Mouse (Mus musculus): ENCODE measurements around the gene Neu3.
A peak's percentile ranks its signal among the peaks of the same experiment; 100 is the strongest.
"Not testable (repeated sequence)": the region's sequence is repeated elsewhere in the genome, so short reads cannot be mapped to it uniquely, and the experiment has no call there.

Gene Neu3

DNA sequence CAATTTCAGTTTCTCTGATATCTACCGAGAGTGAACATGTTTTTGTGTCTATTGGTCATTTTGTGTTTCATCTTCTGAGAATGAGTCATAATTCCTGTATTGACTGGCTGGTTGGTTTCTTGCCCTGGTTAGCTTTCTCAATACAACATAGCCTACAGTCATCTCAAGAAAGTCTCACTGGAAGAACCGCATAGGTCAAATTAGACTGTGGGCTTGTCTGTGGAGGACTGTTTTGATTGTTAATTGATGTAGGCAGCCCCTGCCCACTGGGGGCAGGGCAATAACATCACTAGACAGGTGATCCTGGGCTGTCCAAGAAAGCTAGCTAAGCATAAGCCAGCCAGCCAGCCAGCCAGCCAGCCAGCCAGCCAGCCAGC, 5.6 kb upstream of the Neu3 start:
- DNase-seq: no peak

DNA sequence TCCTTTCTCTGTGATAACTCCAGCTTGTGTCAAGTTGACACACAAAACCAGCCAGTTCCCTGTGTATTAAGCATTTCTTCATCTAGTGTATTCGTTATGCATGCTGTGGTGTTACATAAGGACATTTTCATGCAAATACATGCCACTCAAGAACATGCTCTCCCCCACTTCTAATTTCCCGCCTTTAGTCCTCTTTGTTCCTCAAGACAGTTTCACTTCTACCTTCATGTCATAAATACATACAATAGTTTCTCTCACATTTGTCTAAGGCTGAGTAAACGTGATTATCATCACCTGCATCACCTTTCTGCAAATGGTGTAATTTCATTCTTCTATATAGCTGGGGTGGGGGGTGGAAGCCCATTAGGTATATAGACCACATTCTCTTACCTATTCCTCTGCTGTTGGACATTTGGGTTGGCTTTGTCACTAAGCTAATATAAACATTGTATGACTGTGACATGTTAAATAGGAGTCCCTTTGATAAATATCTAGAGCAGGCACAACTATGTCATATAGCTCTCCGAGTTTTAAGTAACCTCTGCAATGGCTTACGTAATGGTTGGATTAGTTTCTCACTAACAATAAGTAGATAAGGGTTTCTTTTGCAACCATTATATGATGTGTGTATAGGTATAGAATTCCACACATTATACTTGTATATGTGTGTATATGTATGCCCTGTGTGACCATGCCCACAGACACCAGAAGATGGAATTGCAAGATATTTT, 5.1 kb upstream of the Neu3 start:
- DNase-seq: no peak

DNA sequence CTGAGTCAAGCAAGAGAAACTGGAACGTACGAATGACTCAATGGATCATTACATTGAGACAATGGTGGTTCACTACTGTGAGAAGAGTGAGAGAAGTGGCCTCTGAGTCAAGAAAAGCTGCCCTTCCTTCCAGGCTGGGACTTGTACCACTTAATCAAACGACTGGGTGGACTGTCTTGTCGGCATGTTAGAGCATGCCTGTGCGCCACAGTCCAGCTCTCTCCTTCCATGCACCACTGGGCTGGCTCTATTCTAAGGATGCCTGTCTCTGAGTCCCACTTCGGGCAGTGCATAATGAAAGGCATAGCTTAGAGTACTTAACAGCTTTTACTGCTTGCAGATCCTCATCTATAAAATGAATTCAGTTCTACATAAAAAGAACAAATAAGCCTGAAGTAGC, 2.1 kb downstream of the Neu3 start:
- DNase-seq: no peak

DNA sequence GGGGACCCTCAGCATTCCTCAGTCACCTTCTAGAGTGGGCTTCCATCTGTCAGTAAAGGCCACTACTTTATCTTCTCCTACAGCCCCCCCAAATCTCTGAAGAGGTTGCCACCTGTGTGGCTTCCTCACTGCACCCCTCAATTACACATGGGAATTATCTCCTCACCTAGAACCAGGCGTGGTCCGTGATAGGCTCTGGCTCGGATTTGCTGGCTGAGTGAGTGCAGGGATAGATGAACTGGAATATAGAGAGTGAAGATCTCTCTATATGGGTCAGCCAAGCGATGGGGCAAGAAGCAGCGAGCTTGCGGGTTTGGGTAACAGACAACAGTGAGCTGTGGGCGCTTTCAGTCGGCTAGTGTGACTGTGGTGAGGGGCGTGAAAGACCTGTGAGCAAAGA, 2.7 kb downstream of the Neu3 start:
- no peak for DNase-seq

DNA sequence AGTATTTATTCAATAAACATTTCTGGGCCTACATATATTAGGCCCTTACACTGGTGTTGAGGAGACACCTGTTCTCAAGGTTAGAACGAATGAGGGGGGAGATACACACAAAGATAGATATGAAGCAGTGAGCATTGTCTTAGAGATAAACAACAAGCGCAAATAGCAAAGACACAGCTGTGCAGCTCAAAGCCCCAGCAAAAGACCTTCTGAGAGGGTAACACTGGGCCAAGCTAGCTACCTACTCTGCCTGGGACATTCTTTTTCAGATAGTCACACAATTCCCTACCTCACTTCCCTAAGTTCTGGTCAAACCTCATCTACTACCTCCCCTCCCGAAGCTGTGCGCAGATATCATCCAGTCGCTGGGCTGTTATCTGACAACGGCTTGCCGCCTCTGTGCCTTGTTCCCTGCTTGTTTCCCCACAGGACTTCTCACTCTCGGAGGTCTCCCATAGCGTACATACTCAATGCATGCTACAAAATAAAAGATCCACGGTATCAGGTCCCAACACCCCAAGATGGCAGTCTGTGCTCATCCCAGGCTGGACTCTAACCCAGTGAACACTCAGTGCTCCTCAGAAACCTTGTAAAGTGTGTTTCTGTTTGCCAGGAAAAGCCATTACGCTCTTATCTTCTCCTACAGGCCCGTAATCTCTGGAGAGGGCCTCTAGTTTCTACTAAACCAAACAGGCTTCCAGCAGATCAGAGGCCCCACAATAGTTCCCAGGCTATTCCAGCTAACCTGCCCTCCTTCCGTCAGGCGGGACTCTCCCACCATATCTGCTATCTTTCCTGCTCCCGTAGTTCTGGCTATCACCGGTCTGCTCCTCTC, 3.4 kb downstream of the Neu3 start:
- DNase-seq: no peak

DNA sequence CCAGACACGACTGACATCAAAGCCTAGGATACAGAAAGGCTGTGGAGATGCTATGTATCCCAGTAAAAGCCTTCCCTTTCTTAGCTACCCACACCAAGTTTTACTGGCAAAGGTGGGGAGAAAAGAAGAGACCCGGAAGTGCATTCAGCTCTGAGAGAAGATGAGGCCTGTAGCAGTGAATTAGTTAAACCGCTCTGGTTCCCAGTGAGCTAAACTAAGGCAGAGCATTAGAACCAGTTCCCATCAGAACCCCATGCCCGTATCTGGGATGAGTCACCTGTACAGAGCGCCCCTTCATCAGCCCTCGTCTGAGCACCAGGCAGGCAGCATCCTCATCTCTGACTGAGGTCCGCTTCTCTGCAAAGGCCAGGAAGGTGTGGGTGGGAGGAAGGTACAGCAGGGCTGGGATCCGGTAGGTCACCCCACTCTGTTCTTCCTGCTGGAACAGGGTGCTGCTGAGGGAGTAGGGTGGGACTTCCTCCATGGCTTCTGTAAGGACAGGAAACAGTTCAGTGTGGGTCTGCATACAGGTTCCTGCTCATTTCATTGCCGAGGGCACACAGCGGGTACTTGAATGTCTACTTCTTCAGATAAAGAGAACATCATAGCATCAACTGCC, 5.1 kb downstream of the Neu3 start:
- no peak for DNase-seq

DNA sequence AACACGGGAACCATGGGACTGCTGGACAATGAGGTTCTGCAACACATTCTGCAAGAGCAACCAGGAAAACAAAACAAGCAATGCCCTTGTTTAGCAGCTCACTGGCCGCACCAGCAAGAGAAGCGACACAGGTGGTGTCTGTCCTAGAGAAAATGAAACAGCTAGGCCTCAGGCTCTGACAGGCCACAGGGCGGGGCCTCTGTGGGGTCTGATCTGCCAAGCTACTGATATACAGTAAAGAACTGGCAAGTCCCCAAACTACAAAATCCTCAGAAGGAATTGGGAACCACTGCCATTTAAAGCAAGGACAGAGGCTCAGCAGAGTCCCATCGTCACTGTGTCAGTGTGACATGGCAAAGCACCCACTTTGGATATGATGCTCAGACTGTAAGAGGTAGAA, 5.8 kb downstream of the Neu3 start:
- DNase-seq: no peak

DNA sequence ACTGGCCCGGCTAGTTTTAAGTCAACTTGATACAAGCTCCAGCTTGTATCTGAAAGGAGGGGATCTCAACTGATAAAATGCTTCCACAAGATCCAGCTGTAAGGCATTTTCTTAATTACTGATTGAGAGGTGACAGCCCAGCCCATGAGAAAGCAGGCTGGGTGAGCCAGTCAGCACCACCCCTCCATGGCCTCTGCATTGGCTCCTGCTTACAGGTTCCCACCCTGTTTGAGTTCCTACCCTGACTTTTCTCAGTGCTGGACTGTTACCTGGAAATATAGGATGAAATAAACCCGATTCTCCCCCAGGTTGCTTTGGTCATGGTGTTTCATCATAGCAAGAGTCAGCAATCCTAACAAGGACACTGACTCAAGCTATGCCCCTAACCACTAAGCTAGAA, 6.3 kb downstream of the Neu3 start:
- no peak for DNase-seq

DNA sequence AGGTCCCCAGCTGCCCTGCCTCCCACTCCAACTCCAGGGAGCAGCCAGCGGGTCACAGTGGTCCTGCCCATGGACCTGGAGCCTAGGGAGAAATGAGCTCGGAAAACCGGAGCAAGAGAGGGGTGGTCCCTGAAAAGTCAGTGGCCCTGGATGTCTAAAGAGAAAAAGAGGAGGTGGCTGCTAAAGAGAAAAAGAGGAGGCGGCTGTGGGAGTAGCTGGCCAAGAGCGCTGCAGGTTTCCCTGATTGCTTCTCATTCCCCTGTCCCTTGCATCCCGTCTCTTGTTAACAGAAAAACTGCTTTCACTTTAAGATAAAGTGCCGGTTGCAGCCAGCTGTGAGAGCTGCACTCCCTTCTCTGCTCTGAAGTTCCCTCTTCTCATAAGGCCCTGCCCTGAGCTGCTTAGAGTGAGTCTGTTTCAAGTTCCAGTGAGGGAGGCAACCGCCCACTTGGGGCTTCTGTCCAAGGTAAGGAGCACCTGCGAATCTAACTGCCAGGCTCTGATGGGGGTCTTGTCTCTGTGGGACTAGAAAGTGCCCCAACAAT, 10.0 kb downstream of the Neu3 start:
- not testable (repeated sequence) for DNase-seq

DNA sequence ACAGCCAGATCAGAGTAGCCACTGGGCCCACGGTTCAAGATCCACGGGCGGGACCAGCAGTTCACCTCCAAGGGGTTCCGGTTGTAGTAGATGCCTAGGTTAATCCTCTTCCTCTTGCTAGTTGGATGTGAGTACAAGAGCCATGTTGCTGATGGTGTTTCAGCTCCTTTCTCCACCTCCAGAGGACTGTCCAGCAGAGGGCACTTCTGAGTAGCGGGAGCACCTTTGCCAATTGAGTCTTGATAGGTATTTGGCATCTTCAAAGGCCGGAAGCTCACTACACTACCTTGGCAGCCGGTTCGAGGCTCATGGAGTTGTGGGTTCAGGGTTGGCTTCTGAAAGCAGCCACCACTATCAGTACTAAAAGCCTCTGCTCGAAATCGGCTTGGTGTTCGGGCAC, 14.8 kb downstream of the Neu3 start:
- peak in 1 of 2 experiments; percentile 48 for DNase-seq

DNA sequence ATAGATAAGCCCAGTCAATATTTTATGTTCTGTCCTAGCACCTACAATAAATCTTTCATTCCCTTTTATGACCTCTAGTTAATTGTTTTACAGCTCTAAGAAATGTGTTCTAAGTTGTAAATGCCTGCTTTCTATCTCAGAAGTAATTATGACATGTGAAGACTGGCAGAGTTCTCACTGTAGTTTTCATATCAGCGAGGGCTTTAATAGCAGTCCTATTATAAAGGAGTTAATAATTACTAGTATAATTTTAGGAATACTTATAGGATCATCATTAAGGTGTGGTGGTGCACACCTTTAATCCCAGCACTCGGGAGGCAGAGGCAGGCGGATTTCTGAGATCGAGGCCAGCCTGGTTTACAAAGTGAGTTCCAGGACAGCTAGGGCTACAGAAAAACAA, 16.6 kb downstream of the Neu3 start:
- no peak for DNase-seq

DNA sequence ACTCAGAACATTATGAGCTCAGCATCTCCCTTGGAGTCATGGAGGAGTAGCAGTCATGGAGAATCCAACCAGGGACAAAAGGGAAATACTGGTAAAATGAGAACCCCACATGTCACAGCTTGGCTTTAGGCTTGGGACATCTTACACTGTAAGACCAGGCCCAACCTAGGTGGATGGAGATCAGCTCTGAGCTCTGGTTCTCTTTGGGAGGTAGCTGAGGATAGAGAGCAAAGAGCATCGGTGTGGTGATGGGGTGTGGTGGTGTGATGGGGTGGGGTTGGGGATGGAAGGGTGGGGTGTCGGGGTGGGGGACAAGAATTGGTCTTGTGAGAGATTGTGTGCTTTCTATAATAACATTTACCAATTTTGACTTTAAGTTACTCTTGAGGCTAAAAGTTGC, 17.4 kb downstream of the Neu3 start:
- no peak for DNase-seq

DNA sequence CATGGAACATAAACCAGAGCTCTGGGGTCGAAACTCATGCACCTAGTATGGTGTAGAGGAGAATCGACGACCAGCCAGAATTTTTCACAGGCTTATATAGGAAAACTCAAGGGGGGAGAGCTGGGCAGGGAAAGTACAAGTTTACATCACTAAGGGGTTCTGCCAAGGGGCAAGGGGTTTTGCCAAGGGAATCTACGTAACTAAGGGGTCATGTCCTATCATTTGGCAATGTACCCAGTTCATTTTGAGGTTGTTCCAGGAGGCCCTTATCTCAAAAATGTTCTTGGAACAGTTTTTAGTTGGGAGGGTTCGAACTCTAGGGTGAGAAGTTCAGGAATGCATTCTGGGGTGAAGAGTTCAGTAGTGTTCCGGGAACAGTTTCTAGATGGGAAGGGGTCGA, 21.2 kb downstream of the Neu3 start:
- DNase-seq: not testable (repeated sequence)

DNA sequence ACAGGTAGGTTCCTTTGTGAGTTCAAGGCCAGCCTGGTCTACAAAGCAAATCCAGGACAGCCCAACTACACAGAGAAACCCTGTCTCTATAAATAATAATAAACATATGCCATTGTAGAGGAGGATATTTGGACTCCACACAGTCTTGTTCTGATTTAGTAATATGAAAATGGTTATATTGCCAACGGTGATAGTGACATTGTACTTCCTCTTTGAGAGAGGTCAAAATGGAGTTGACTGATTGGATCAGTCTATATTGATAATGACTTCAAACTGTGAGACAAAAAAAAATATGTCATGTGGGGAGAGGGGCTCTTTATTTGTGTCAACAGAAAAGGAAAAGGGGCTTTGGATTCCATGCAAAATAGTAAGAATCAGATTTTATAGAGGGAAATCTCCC, 22.9 kb downstream of the Neu3 start:
- no peak for DNase-seq

DNA sequence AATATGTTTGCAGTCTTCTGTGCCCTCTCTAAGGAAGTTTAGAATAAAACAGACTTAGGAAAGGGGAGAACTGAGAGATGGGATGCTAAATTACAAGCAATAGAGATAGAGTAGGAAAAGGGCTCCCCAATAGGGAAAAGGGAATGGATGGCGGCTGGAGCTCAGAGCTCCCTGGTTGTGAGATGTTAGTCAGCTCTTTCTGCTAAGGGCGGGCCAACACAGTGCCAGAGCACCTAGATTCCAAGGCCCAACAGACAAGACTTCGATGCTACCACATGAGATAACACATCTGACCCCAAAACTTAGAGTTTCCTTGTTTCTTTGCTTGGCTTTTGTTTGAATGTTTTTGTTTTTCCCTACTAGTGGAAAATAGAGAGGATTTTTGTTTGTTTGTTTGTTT, 24.2 kb downstream of the Neu3 start:
- DNase-seq: not testable (repeated sequence)

DNA sequence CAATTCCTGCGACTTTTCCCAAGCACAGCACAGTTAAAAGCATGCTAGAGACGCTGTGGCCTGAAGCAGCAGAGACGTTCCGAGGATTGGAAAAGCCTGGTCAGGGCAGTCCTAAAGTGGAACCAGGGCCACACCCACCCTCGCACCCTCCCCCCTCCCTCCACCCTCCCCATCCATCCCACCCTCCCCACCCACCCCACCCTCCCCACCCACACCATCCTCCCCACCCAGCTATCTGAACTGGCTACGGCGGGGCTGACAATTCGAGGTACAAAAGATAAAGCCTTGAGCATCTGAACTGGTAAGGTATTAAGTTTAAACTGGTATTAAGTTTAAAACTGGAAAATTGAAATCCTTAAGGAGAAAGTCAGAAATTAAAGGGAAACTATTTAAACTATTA, 24.7 kb downstream of the Neu3 start:
- DNase-seq: no peak

DNA sequence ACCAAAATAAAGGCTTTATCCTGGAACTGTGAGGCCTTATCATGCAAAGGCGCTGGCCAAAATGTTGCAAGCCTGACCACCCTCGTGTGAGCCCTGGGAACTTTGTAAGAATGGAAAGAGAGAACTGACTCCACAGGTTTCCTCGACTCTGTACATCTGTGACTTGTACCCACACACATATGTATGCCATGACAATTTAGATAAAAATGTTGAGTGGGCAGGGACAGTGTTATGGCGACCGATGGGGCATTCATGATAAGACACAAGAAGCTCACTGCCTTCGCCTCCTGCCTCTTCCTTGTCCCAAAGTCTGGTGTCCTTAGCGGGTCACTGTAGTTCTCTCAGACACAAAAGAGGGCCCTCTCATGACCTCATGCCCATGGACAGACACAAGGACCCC, 29.1 kb downstream of the Neu3 start:
- no peak for DNase-seq

DNA sequence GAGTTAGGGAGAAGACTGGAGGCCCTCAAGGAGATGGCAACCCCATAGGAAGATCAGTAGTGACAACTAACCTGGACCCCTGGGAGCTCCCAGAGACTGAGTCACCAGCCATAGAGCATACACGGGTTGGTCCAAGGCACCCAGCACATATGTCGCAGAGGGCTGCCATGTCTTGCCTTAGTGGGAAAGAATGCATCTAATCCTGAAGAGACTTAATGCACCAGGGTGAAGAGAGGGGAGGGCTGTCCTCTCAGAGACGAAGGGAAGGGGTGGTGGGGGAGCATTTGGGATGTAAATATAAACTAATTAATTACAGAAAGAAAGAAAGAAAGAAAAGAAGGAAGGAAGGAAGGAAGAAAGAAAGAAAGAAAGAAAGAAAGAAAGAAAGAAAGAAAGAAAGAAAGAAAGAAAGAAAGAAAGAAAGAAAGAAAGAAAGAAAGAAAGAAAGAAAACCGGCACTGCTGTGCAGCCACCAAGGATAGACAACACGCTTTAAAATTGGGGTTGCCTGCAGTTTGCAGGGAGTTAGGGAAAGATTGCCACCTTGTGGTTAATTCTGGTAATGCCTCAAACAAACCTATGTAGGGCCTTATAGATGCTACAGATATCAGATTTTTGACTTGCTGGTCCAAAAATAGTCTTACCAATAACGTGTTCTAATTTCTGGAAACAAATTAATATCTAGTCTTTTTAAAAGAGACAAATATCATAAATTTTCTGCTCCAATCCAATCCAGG, 30.1 kb downstream of the Neu3 start:
- peak; percentile 32 to 77 for DNase-seq

DNA sequence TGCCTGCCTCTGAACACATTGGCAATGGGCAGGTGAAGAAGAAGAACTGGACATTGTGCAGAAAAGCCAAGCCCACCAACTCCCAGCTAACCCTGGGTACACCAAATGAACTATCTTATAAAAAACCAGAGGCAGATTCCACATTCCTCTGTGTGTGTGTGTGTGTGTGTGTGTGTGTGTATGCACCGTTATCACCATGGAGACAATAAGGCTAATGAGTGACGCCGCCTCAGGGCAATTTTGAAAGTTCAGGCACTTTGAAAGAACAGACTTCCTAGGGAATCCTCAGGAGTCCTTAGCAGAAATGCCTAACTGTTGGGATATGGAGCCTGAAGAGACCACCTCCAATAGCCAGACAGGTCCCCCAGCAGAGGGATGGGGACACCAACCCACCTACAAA, 31.0 kb downstream of the Neu3 start:
- no peak for DNase-seq

DNA sequence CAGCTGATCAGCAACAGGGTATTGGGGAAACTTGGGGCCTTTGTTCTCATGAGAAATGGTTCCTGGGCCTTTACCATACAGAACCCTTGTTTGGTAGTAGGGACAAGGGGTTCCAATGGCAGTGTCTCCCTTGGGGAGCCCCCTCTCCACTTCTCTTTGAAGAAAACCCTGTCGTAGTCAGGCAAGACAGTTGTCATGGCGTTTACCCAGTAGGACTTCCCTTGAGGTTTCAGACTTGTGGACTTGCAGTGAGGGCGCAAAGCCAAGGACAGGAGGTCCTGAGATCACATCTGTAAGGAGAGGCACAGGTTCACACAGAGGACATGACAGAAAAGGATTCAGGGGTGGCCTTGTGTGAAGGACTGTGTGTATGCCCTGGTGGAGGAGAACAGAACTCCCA, 31.7 kb downstream of the Neu3 start:
- no peak for DNase-seq

DNA sequence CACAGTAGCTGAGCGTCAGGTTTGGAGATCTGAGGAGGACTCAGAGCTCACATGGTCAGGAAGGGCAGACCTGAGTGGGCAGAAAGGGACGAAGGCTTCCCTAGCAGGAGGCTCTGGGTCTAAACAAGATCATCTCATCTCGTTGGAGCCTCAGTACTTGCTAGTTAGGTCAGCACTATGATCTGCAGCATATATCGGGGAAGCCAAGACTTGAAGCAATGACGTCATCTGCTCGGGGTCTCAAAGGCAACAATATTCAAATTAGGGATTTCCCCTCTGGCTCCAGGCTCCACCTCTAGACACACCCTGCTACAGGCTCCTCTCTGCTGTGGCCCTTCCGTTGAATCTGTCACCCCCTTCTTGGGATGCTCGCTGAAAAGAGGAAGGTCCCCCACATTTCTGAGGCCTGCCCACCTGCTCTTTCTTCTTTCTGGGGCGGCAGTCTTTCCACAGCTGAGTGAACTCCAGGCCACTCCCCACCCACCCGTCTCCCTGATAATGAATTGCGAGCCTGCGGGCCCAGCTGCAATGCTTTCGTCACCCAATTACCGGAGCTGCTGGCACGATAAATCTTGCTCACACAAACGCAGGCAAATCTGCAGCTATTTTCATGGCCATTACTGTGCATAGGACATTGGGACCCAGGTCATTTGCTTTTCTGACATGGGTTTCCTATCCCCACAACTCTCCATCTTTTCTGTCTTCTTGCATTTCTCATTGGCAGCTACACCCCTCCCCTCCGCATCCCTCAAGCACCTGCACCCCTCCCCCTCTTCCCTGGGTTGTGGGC, 32.8 kb downstream of the Neu3 start:
- DNase-seq: peak; percentile 22 to 30

DNA sequence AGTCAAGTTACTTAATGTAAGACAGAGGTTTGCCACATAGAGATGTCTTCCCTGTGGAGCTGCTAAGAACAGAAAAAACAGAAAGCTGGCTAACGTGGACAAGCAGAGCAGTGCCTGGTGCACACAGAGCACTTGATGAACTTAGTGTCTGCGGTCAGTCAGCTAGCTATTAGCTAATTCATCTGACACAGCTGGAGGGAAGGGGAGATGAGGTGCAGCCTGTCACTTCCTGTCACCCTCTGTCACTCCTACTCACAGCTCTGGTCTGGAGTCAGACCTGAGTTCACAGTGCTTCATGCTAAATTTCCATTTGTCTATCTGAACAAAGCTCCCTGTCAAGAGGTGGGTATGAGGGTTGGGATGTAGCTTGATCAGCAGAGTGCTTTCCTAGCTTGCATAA, 34.1 kb downstream of the Neu3 start:
- no peak for DNase-seq

All from cerebellum, postnatal 25 days (tissue).